Mouse (Mus musculus): ENCODE measurements around the gene Serpinb9e.
"Not testable (repeated sequence)": the region's sequence is repeated elsewhere in the genome, so short reads cannot be mapped to it uniquely, and the experiment has no call there.

Gene Serpinb9e

DNA sequence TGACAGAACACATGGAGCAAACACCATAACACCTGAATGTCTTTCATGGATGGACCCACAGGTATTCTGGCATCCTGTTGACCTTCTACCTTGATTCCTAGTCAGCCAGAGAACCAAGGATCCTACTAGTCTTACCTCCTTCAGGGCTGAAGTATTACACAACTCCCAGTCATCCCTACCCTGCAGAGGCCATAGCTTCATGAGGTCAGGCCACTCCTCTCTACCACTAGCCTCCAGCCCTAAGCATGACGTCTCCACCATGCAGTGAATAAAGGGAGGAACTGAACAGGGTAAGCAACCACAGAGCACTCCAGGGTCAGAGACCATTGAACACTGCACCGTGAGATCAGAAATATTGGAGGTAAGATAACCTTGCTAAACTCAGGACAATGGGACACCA lies at the start of gene Serpinb9e:
Gene Serpinb9e (plus strand): TSS at position 301 of the 400 bp plus-strand sequence.
- DNase-seq: not testable (repeated sequence)

DNA sequence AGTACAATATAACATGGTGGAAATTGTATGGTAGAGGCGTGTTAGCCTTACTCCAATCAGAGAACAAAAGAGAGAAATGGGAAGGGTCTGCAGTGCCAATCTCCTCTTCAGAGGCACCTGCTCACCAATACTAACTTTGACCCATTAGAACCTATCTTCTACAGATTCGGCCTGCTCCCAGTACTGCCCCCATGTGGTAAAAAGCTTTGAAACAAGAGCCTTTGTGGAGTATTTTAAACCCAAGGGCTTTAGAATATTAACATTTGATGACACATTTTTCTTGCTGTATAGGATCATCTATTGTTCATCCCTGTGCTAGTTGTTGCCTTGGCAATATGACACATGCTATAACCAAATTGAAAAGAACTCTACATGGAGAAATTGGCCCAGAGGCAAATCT lies 49.7 kb upstream of the Serpinb9e start:
- no peak for DNase-seq

DNA sequence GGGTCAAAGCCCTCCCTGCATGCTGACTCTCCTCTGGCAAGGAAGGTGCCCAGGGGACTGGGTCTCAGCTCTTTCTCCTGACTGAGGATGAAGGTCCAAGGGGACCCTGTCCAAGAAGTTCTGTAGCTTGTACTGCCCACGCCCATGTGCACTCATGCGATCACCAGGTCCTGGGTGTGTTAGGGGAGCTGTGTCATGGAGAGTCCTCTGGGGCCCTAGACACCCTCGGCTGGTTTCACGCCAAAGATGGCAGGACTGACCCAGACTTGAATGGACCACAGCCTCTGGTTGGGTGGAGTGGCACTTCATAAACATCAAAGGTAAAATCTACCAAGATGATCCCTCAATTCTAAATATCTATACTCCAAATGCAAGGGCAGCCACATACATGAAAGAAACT lies 59.2 kb downstream of the Serpinb9e start:
- DNase-seq: not testable (repeated sequence)
